ENCODE assay signal across 12 mouse cellular contexts in genomic region chr1:106174598-106174997, GRCm38 (mm10). TPM values are rescaled to one million over a fixed set of nuclear protein-coding genes. Genes with fewer than 3 reads are reported as not detected.
DNase-seq lines count a peak whose midpoint lies in the region; ATAC-seq lines count a peak whose summit lies in the region.
"Had no signal": no experiment of that assay in that cellular context is flagged by ENCODE, and none has a peak within 500 bp of the region (broad histone marks: within the 10 kb centered on the region; RNA-seq: fewer than 3 reads in every experiment).

No protein-coding gene starts in this region.

- H3K36me3 ChIP-seq in heart, embryonic 10.5 days = no peaks in the 10 kb centered on the region
- no peaks in the 10 kb centered on the region for H3K36me3 ChIP-seq in lung, embryonic 15.5 days
- no peaks in the 10 kb centered on the region for H3K36me3 ChIP-seq in hindbrain, embryonic 15.5 days
- H3K36me3 ChIP-seq in neural tube, embryonic 15.5 days = no peaks in the 10 kb centered on the region
- H3K36me3 ChIP-seq: liver, embryonic 15.5 days had no signal

- no peak for ATAC-seq in lung, embryonic 15.5 days (ENCODE audit: borderline replicate concordance, extremely low read depth, low FRiP score, low TSS enrichment)
- ATAC-seq in hindbrain, embryonic 15.5 days (ENCODE audit: low FRiP score, low read depth) = no peak
- ATAC-seq in neural tube, embryonic 15.5 days (ENCODE audit: low FRiP score) = no peak

- no peaks in the 10 kb centered on the region for H3K9me3 ChIP-seq in heart, embryonic 10.5 days
- no peaks in the 10 kb centered on the region for H3K9me3 ChIP-seq in lung, embryonic 15.5 days
- no peaks in the 10 kb centered on the region for H3K9me3 ChIP-seq in hindbrain, embryonic 15.5 days
- H3K9me3 ChIP-seq in neural tube, embryonic 15.5 days (replicated peaks) = no peaks in the 10 kb centered on the region
- H3K9me3 ChIP-seq: liver, embryonic 15.5 days had no signal

- no peak overlapping the region for H3K27ac ChIP-seq in heart, embryonic 10.5 days
- no peak overlapping the region for H3K27ac ChIP-seq in lung, embryonic 15.5 days
- H3K27ac ChIP-seq in hindbrain, embryonic 15.5 days (replicated peaks) = no peak overlapping the region
- H3K27ac ChIP-seq in neural tube, embryonic 15.5 days (replicated peaks) = no peak overlapping the region
- H3K27ac ChIP-seq: liver, embryonic 15.5 days had no signal

- H3K9ac ChIP-seq in lung, embryonic 15.5 days = no peak overlapping the region
- H3K9ac ChIP-seq in hindbrain, embryonic 15.5 days = peak overlapping the region; percentile 31
- H3K9ac ChIP-seq in neural tube, embryonic 15.5 days (replicated peaks) = no peak overlapping the region
- H3K9ac ChIP-seq: liver, embryonic 15.5 days had no signal

- intact Hi-C loops in heart, postnatal 10 days (cut with DNase I) = loop anchor here (5.0 kb wide), 5 partner anchors 48 to 538 kb away; partner anchors contain the start of gene Bcl2

- H3K4me2 ChIP-seq in lung, embryonic 15.5 days = peak overlapping the region; percentile 78; the same call in 1 of the 2 replicates
- H3K4me2 ChIP-seq in hindbrain, embryonic 15.5 days = peak overlapping the region; percentile 73
- H3K4me2 ChIP-seq in neural tube, embryonic 15.5 days = peak overlapping the region; percentile 69

- H3K4me3 ChIP-seq in heart, embryonic 10.5 days = peak overlapping the region; percentile 96
- H3K4me3 ChIP-seq in lung, embryonic 15.5 days = no peak overlapping the region
- H3K4me3 ChIP-seq in hindbrain, embryonic 15.5 days = peak overlapping the region; percentile 94
- peak overlapping the region; percentile 59 for H3K4me3 ChIP-seq in neural tube, embryonic 15.5 days (replicated peaks)

- H3K27me3 ChIP-seq in heart, embryonic 10.5 days (ENCODE audit: insufficient read depth, poor library complexity, severe bottlenecking) = no peaks in the 10 kb centered on the region
- H3K27me3 ChIP-seq in lung, embryonic 15.5 days = no peaks in the 10 kb centered on the region
- no peaks in the 10 kb centered on the region for H3K27me3 ChIP-seq in hindbrain, embryonic 15.5 days
- H3K27me3 ChIP-seq in neural tube, embryonic 15.5 days (replicated peaks) = no peaks in the 10 kb centered on the region

- peaks cover 27% of the 10 kb centered on the region for H3K4me1 ChIP-seq in heart, embryonic 10.5 days
- peaks cover 23% of the 10 kb centered on the region for H3K4me1 ChIP-seq in lung, embryonic 15.5 days
- peaks cover 42% of the 10 kb centered on the region for H3K4me1 ChIP-seq in hindbrain, embryonic 15.5 days (replicated peaks)
- H3K4me1 ChIP-seq in neural tube, embryonic 15.5 days = peaks cover 26% of the 10 kb centered on the region

- DNase-seq in heart, embryonic 10.5 days (ENCODE audit: low spot score) = no peak
- DNase-seq in heart, postnatal 10 days = no peak
- DNase-seq in lung, postnatal 25 days (ENCODE audit: low spot score) = no peak
- DNase-seq in adrenal gland, adult 2 months = no peak
- no peak for DNase-seq in c-Kit-positive CD71-positive TER-119-positive erythroid progenitor cells, embryonic 14.5 days (ENCODE audit: low spot score)
- DNase-seq: B cell, adult 2 months; cerebellum, adult 18-20 months; thymus, postnatal 4 days had no signal

RNA-seq across cellular contexts. Expression of gene Phlpp1, which starts 3.0 kb away (rescaled TPM):
- polyA plus RNA-seq in heart, embryonic 10.5 days (2016; fragmentation: Nextera tagmentation; extraction: Ambion mirVana) = 4.2 and 4.5 TPM in 2 replicates
- total RNA-seq in heart, postnatal 10 days (2021) = 10 to 100 TPM; 22.4 to 23.5 TPM
- 3.2 and 3.6 TPM in 2 replicates for polyA plus RNA-seq in lung, embryonic 15.5 days (2015; fragmentation: Nextera tagmentation; extraction: Ambion mirVana)
- polyA plus RNA-seq in hindbrain, embryonic 15.5 days (2015; fragmentation: Nextera tagmentation; extraction: Ambion mirVana) = 8.1 and 8.3 TPM in 2 replicates
- polyA plus RNA-seq in neural tube, embryonic 15.5 days (2015; fragmentation: Nextera tagmentation; extraction: Ambion mirVana) = 7.5 and 7.8 TPM in 2 replicates
- 10 to 100 TPM; 14.1 to 18.0 TPM for total RNA-seq in adrenal gland, adult 2 months (2021)
- 12.8 and 13.3 TPM in 2 replicates for polyA plus RNA-seq in adrenal gland, adult 2 months (2012; rRNA removed)
